Mouse (Mus musculus): ENCODE measurements around the gene Ifitm6.

DNA sequence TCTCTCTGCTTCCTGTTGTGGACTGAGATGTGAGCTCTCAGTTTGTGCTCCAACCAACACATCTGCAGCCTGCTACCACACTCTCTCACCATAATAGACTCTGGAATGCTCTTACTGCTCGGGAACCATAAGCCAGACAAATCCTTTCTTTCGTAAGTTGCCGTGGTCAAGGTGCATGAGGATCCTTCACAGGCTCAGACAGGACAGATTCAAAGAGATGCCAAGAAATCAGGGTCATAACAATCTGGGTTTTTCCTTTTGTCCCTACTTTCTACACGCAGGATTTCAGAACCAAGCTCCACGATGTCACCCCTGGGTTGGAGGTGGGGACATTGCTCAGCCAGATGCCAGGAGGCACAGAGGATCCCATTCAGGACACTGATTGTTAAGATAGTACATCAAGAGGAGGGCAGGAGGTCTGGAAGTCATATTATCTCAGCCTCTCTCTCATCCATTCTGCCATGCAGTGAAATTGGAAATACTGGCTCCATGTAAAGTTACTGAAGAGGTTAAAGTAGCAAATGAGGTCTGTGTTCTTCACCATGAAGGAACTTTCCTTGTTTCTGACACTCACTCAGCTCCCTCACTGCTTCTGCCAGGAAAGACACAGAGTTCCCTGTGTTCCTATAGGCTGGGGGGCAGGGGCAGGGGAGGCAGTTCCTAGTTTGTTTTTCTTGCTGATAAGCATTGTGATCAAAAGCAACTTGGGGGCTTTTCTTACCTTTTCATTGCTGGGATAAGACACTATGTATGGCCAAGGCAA, 14.3 kb downstream of the Ifitm6 start:
- no peak for TF ChIP-seq CTCF (conservative IDR thresholded peaks at IDR 0.05; ENCODE audit: low read length)
- TF ChIP-seq POU5F1 (IDR thresholded peaks at IDR 0.05; ENCODE audit: borderline replicate concordance, low read length), result no peak

All from E14TG2a.4 (cell line).